Mouse (Mus musculus): ENCODE results near the gene Rnf149.

- TF ChIP-seq ZNF384 (IDR thresholded peaks at IDR 0.05; ENCODE audit: low read depth, low read length) (no peak), CTCF (conservative IDR thresholded peaks at IDR 0.05 in 1 of 2, IDR thresholded peaks at IDR 0.05 in 1 of 2; ENCODE audit: low read depth in 2 of 2, low read length in 2 of 2) (no peak), UBTF (IDR thresholded peaks at IDR 0.05; ENCODE audit: low read depth, low read length) (no peak)
These were observed 21.4 kb downstream of the Rnf149 start for GRCm38 (mm10) chr1:39555556-39556415.
